Mouse (Mus musculus) ES-E14 (cell line): Measurements from ENCODE around the gene Slc30a6.
"Not testable (repeated sequence)": the region's sequence is repeated elsewhere in the genome, so short reads cannot be mapped to it uniquely, and the experiment has no call there.

Source experiments
- HCFC1 ChIP-seq: IDR thresholded peaks from 2 replicates; pipeline ENCODE4 v1.6.1; 2012; ENCODE audit warnings: low read length, inconsistent platforms, borderline replicate concordance; ENCODE audit not compliant: insufficient read depth
- MAFK ChIP-seq: IDR thresholded peaks from 2 replicates; pipeline ENCODE4 v1.6.1; 2014; ENCODE audit warnings: mild to moderate bottlenecking, low read depth, low read length, inconsistent platforms; ENCODE audit not compliant: insufficient read depth
- ZNF384 ChIP-seq: IDR thresholded peaks from 2 replicates; pipeline ENCODE4 v1.6.1; 2012; ENCODE audit warnings: low read depth, low read length, inconsistent platforms

DNA sequence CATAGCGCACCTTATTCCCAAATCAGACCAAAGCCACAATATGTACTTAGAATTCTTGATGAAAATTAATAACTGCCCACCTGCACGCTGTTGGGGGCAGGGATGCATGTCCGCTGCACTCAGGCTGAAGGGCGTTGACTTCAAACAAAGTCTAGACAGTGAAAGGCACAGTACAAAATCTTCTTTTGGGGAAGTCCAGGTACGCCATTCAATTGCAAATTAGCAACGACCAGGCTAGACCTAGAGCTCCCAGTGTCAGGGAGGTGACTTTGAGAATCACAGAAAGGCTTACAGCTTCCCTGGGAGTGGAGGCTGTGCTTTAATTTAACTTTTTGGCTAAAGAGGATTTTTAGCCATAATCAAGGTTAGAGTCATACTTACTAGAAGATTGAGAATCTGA lies 74.7 kb downstream of the Slc30a6 start:
- TF ChIP-seq MAFK, HCFC1, ZNF384: not testable (repeated sequence)
